Mouse (Mus musculus): ENCODE data around the gene Phyh.

Phyh gene

GRCm38 (mm10) chr2:4918860-4919739 is at the start of gene Phyh:
Gene Phyh, plus strand, starts transcription at chr2:4919019.
- H3K36me3 ChIP-seq (ENCODE audit: insufficient read depth, low read length), result peaks cover 2% of the 10 kb centered on the region; the same call in 1 of the 2 replicates
- H3K9me3 ChIP-seq (ENCODE audit: low read length), result no peaks in the 10 kb centered on the region
- peaks cover 69% of the 10 kb centered on the region for H3K4me1 ChIP-seq (replicated peaks; ENCODE audit: low read depth, low read length)
- H3K27me3 ChIP-seq (ENCODE audit: insufficient read depth, low read length), result no peaks in the 10 kb centered on the region
- peak within 1 kb of the TSS; percentile 90 for H3K4me3 ChIP-seq (replicated peaks; ENCODE audit: low read length)
- no peak for TF ChIP-seq CTCF (conservative IDR thresholded peaks at IDR 0.05; ENCODE audit: low read length)
- TF ChIP-seq POU5F1 (IDR thresholded peaks at IDR 0.05; ENCODE audit: borderline replicate concordance, low read length), result no peak
- no peak for TF ChIP-seq NANOG (IDR thresholded peaks at IDR 0.05; ENCODE audit: borderline replicate concordance, low read length)

- peaks cover 15% of the 10 kb centered on the region; the same call in 1 of the 2 replicates for H3K27me3 ChIP-seq (ENCODE audit: insufficient read depth, low read length)
- no peaks in the 10 kb centered on the region for H3K9me3 ChIP-seq (ENCODE audit: low read length)
- no peaks in the 10 kb centered on the region for H3K36me3 ChIP-seq (ENCODE audit: insufficient read depth, low read length)
- peaks cover 22% of the 10 kb centered on the region for H3K4me1 ChIP-seq (replicated peaks; ENCODE audit: low read depth, low read length)
- TF ChIP-seq POU5F1 (IDR thresholded peaks at IDR 0.05; ENCODE audit: borderline replicate concordance, low read length) (no peak), NANOG (IDR thresholded peaks at IDR 0.05; ENCODE audit: borderline replicate concordance, low read length) (no peak), CTCF (conservative IDR thresholded peaks at IDR 0.05; ENCODE audit: low read length) (no peak)
- no peak overlapping the region for H3K4me3 ChIP-seq (replicated peaks; ENCODE audit: low read length)
These were observed 46.1 kb upstream of the Phyh start for GRCm38 (mm10) chr2:4872740-4873139.

DNA sequence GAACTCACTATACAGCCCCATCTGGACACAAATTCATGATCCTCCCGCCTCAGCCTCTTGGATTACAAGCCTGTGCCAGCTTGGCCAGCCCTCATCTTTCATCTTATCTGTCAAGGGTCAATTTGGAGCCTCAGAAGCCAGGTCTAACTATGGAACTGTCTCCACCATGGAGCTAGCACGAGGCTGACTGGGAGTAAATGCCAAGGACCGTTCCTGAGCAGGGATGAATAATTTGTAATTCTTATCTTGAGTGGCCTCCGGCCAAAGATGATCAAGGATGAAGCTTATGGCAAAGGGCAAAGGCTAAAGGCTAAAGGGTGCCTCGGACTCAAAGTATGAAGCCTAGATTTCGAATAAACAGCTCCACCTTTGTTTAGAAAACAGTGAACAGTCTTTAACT is 45.5 kb upstream of the Phyh start:
- no peaks in the 10 kb centered on the region for H3K36me3 ChIP-seq (ENCODE audit: insufficient read depth, low read length)
- peaks cover 19% of the 10 kb centered on the region for H3K27me3 ChIP-seq (ENCODE audit: insufficient read depth, low read length)
- no peak overlapping the region for H3K4me3 ChIP-seq (replicated peaks; ENCODE audit: low read length)
- no peaks in the 10 kb centered on the region for H3K9me3 ChIP-seq (ENCODE audit: low read length)
- TF ChIP-seq POU5F1 (IDR thresholded peaks at IDR 0.05; ENCODE audit: borderline replicate concordance, low read length), result no peak
- TF ChIP-seq CTCF (conservative IDR thresholded peaks at IDR 0.05; ENCODE audit: low read length), result no peak
- TF ChIP-seq NANOG (IDR thresholded peaks at IDR 0.05; ENCODE audit: borderline replicate concordance, low read length), result no peak
- peaks cover 16% of the 10 kb centered on the region for H3K4me1 ChIP-seq (replicated peaks; ENCODE audit: low read depth, low read length)

DNA sequence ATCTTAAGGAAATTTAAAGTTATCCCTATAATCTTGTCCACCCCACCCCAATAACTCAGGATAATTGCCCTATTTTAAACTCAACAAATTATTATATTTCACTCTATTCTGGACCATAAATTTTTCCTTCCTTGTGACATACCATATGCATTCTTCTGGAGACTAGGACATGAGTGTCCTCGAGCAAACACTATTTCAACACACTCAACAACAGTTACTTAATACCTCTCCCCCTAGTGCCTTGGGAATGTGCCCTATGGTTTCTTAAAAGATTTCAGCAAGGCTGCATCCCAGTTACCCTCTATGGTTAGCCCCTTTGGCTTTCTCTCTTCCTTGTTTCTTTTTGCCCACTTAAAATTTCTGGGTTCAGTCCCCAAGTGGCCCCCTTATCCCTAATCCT is 43.7 kb upstream of the Phyh start:
- Histone ChIP-seq H3K4me3 (replicated peaks; ENCODE audit: low read length) (no peak overlapping the region), H3K27me3 (ENCODE audit: insufficient read depth, low read length) (peaks cover 15% of the 10 kb centered on the region), H3K9me3 (ENCODE audit: low read length) (no peaks in the 10 kb centered on the region), H3K4me1 (replicated peaks; ENCODE audit: low read depth, low read length) (peaks cover 21% of the 10 kb centered on the region), H3K36me3 (ENCODE audit: insufficient read depth, low read length) (no peaks in the 10 kb centered on the region)
- TF ChIP-seq NANOG (IDR thresholded peaks at IDR 0.05; ENCODE audit: borderline replicate concordance, low read length), result no peak
- no peak for TF ChIP-seq POU5F1 (IDR thresholded peaks at IDR 0.05; ENCODE audit: borderline replicate concordance, low read length)
- no peak for TF ChIP-seq CTCF (conservative IDR thresholded peaks at IDR 0.05; ENCODE audit: low read length)

DNA sequence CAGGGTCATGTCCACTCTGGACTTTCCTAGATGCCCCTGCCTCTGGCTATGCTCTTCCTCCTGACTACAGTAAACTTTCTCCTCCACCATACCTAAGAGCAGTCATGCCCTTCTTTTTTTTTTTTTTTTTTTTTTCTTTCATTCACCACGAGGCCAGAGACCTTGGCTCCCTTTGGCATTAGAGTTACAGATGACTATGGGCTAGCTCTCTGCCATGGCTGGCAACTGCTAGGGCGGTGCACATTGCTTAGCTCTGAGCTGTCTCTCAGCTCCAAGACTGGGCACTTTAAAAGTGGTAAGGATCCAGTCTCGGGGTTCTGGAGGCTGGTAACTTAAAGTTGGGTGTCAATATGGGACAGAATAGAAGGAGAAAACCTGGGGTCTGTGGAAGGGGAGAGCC is 42.7 kb upstream of the Phyh start:
- TF ChIP-seq POU5F1 (IDR thresholded peaks at IDR 0.05; ENCODE audit: borderline replicate concordance, low read length), result no peak
- no peak for TF ChIP-seq NANOG (IDR thresholded peaks at IDR 0.05; ENCODE audit: borderline replicate concordance, low read length)
- TF ChIP-seq CTCF (conservative IDR thresholded peaks at IDR 0.05; ENCODE audit: low read length), result no peak
- H3K27me3 ChIP-seq (ENCODE audit: insufficient read depth, low read length), result peaks cover 13% of the 10 kb centered on the region
- no peaks in the 10 kb centered on the region for H3K36me3 ChIP-seq (ENCODE audit: insufficient read depth, low read length)
- peaks cover 25% of the 10 kb centered on the region for H3K4me1 ChIP-seq (replicated peaks; ENCODE audit: low read depth, low read length)
- no peak overlapping the region for H3K4me3 ChIP-seq (replicated peaks; ENCODE audit: low read length)
- no peaks in the 10 kb centered on the region for H3K9me3 ChIP-seq (ENCODE audit: low read length)

DNA sequence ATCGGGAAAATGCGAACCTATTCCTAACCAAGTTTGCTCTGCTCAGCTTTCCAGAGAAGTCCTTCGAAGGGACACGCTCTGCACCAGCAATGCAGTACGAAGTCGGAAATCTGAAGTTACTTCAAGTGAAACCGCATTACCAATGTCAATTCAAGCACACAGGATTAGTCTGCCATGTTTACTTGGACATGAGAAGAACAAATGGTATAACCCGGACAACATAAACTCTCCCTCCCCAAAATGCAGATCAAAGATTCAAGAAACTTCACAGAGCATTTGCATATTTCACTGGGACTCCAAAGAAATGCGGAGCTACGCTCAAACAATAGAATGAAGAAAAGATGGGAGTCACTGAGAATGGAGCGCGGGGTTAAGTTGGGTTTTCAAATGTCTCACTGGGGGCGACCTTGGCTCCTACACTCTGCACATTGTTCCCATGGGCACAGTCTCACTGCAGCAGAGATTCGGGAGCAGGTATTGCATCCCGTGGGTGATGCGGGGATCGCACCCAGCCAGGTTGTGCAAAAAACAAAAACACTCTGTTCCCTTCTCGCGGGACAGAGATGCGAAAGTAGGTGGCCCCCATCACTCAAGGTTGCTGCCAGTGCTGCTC is 38.0 kb upstream of the Phyh start:
- Histone ChIP-seq H3K4me3 (replicated peaks; ENCODE audit: low read length) (peak overlapping the region; percentile 92), H3K4me1 (replicated peaks; ENCODE audit: low read depth, low read length) (peaks cover 40% of the 10 kb centered on the region), H3K9me3 (ENCODE audit: low read length) (no peaks in the 10 kb centered on the region), H3K36me3 (ENCODE audit: insufficient read depth, low read length) (peaks cover 18% of the 10 kb centered on the region), H3K27me3 (ENCODE audit: insufficient read depth, low read length) (peaks cover 13% of the 10 kb centered on the region)
- TF ChIP-seq CTCF (conservative IDR thresholded peaks at IDR 0.05; ENCODE audit: low read length), result no peak
- no peak for TF ChIP-seq POU5F1 (IDR thresholded peaks at IDR 0.05; ENCODE audit: borderline replicate concordance, low read length)
- TF ChIP-seq NANOG (IDR thresholded peaks at IDR 0.05; ENCODE audit: borderline replicate concordance, low read length), result no peak

- peak within 1 kb of the TSS; percentile 92 for H3K4me3 ChIP-seq (replicated peaks; ENCODE audit: low read length)
- TF ChIP-seq CTCF (conservative IDR thresholded peaks at IDR 0.05; ENCODE audit: low read length) (no peak), NANOG (IDR thresholded peaks at IDR 0.05; ENCODE audit: borderline replicate concordance, low read length) (no peak), POU5F1 (IDR thresholded peaks at IDR 0.05; ENCODE audit: borderline replicate concordance, low read length) (no peak)
- peaks cover 48% of the 10 kb centered on the region for H3K4me1 ChIP-seq (replicated peaks; ENCODE audit: low read depth, low read length)
- peaks cover 26% of the 10 kb centered on the region for H3K36me3 ChIP-seq (ENCODE audit: insufficient read depth, low read length)
- H3K27me3 ChIP-seq (ENCODE audit: insufficient read depth, low read length), result peaks cover 12% of the 10 kb centered on the region
- H3K9me3 ChIP-seq (ENCODE audit: low read length), result no peaks in the 10 kb centered on the region
These were observed 37.2 kb upstream of the Phyh start, which contains the start of gene Sephs1 for GRCm38 (mm10) chr2:4881350-4882248. Gene Sephs1, plus strand, starts transcription at chr2:4881564.

All from E14TG2a.4 (cell line).